29 mouse cellular contexts compared by ENCODE assay signal in the genomic region with DNA sequence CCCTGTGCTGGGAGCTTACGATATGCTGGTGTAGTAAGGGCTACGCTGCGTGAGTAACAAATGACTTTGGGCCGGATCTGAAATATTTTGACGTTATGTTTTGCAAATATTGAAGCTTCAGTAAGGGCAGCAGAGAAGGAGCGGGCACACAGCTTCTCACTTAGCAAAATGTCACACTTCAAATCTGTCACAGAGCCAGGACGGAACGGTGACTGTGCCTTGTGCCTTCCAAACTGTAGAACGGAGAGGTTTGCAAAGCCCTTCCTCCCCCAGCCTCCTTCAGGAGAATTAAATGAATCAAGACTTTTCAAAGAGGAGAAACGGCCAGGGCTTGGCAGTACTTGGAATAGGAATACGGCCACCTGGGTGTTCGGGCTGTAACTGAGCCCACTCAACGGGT. TPM values are rescaled to one million over a fixed set of nuclear protein-coding genes. Genes with fewer than 3 reads are reported as not detected.
A peak's percentile ranks its signal among the peaks of the same experiment; 100 is the strongest.
DNase-seq lines count a peak whose midpoint lies in the region; ATAC-seq and TF ChIP-seq lines count a peak whose summit lies in the region.
"Had no signal": no experiment of that assay in that cellular context is flagged by ENCODE, and none has a peak within 500 bp of the region (broad histone marks: within the 10 kb centered on the region; RNA-seq: fewer than 3 reads in every experiment).

No protein-coding gene starts in this region.

- peak overlapping the region; percentile 53 for H3K27ac ChIP-seq in heart, postnatal 0 days (ENCODE audit: low read depth)
- H3K27ac ChIP-seq: heart, embryonic 13.5 days; hindbrain, embryonic 14.5 days; limb, embryonic 12.5 days; liver, embryonic 15.5 days; neural tube, embryonic 13.5 days had no signal

- no peaks in the 10 kb centered on the region for H3K9me3 ChIP-seq in heart, postnatal 0 days (replicated peaks; ENCODE audit: control insufficient read depth, low read length)
- H3K9me3 ChIP-seq: heart, embryonic 13.5 days; limb, embryonic 12.5 days; liver, embryonic 15.5 days; neural tube, embryonic 13.5 days had no signal

- ATAC-seq in frontal cortex, adult (ENCODE audit: low TSS enrichment) = peak; percentile 50; the same call in 1 of the 2 replicates
- ATAC-seq in heart, postnatal 0 days (ENCODE audit: insufficient read depth, low read depth) = no peak
- ATAC-seq: forebrain, embryonic 14.5 days; inflammation-experienced regulatory T-cells, adult 6 months; Patski had no signal

- H3K4me3 ChIP-seq in heart, postnatal 0 days (ENCODE audit: low read depth, low read length) = no peak overlapping the region
- H3K4me3 ChIP-seq: heart, embryonic 13.5 days; limb, embryonic 12.5 days; liver, embryonic 15.5 days; neural tube, embryonic 13.5 days had no signal

- H3K9ac ChIP-seq in heart, postnatal 0 days (replicated peaks; ENCODE audit: low read depth, low read length) = no peak overlapping the region
- H3K9ac ChIP-seq: heart, embryonic 13.5 days; hindbrain, embryonic 14.5 days; limb, embryonic 12.5 days; liver, embryonic 15.5 days; lung, embryonic 14.5 days; neural tube, embryonic 13.5 days had no signal

- DNase-seq in frontal cortex, postnatal 14 days (ENCODE audit: low spot score in 2 of 2) = no peak
- no peak for DNase-seq in heart, postnatal 0 days (ENCODE audit: low spot score)
- no peak for DNase-seq in heart, adult 8-10 months (ENCODE audit: low spot score)
- peak; percentile 30 for DNase-seq in right cerebral cortex, adult 18-20 months
- DNase-seq in right cerebral cortex, postnatal 36 days (ENCODE audit: low spot score in 2 of 2) = no peak
- DNase-seq in c-Kit-positive CD71-positive TER-119-positive erythroid progenitor cells, embryonic 14.5 days (ENCODE audit: low spot score) = no peak
- DNase-seq: adrenal gland, postnatal 14 days; cerebellum, adult 2 months; cerebellum, postnatal 36 days; gastrocnemius, postnatal 14 days; heart, postnatal 36 days; kidney, adult 11 months; kidney, postnatal 14 days; layer of hippocampus, adult 9-11 months; lung, embryonic 14.5 days; lung, postnatal 14 days; thymus, adult 2 months; thymus, postnatal 36 days had no signal

- TF ChIP-seq EP300 in heart, postnatal 0 days (IDR thresholded peaks at IDR 0.05; ENCODE audit: low read depth) = no peak

- WGBS in heart, postnatal 0 days = 67% methylated on average over 13 of the region's 13 CpGs

- peaks cover 23% of the 10 kb centered on the region for H3K4me1 ChIP-seq in heart, postnatal 0 days (ENCODE audit: control insufficient read depth, insufficient read depth)
- H3K4me1 ChIP-seq: liver, embryonic 15.5 days had no signal

- H3K27me3 ChIP-seq in heart, postnatal 0 days (ENCODE audit: control insufficient read depth, insufficient read depth, low read length) = no peaks in the 10 kb centered on the region
- H3K27me3 ChIP-seq: heart, embryonic 13.5 days; limb, embryonic 12.5 days; liver, embryonic 15.5 days; neural tube, embryonic 13.5 days; Patski had no signal

- no peak for TF ChIP-seq CTCF in heart, postnatal 0 days (IDR thresholded peaks at IDR 0.05; ENCODE audit: low read depth)

- H3K36me3 ChIP-seq in heart, postnatal 0 days (replicated peaks; ENCODE audit: control insufficient read depth, insufficient read depth, low read length) = peaks cover 16% of the 10 kb centered on the region; the same call in 1 of the 2 replicates
- H3K36me3 ChIP-seq: limb, embryonic 12.5 days; liver, embryonic 15.5 days; neural tube, embryonic 13.5 days had no signal

- H3K4me2 ChIP-seq in heart, postnatal 0 days (ENCODE audit: low read depth, low read length) = no peak overlapping the region
- H3K4me2 ChIP-seq: heart, embryonic 13.5 days; hindbrain, embryonic 14.5 days; limb, embryonic 12.5 days; liver, embryonic 15.5 days; lung, embryonic 14.5 days; neural tube, embryonic 13.5 days had no signal

RNA-seq across cellular contexts. Expression of gene Sspn, which starts 32.5 kb away (rescaled TPM):
- total RNA-seq in heart, postnatal 0 days (2014; rRNA removed; ENCODE audit: low replicate concordance) = 64.2 and 74.1 TPM in 2 replicates
- 92.0 and 93.6 TPM in 2 replicates for polyA plus RNA-seq in heart, postnatal 0 days (2015; fragmentation: Nextera tagmentation; extraction: Ambion mirVana)
- 100 to 1,000 TPM; 100 to 117 (median 109) TPM for total RNA-seq in heart, adult 8-10 months (2022)
- total RNA-seq: granulocyte monocyte progenitor cell, adult 5-6 weeks; MEL had no signal
